Mouse (Mus musculus) lung, postnatal 0 days (tissue): ENCODE data around the gene Prss8. TPM values are rescaled to one million over a fixed set of nuclear protein-coding genes. Genes with fewer than 3 reads are reported as not detected.

ENCODE experiments used
- ATAC-seq: fragments of 200-750 bp; cut with Nextera tagmentation; 2 replicates; pipeline ENCODE4 v1.8.0; 2017; ENCODE audit warnings: moderate library complexity
- DNase-seq: peaks from one replicate; pipeline ENCODE4 v3.0.0-alpha.2; 2016; ENCODE audit warnings: low spot score
- H3K27ac ChIP-seq: fragments of 300-500 bp; sonication (generic); 2 replicates; pipeline ENCODE4 v1.5.1; 2014; ENCODE audit warnings: antibody characterized with exemption, mild to moderate bottlenecking, low read length, mixed read lengths
- H3K27me3 ChIP-seq: fragments of 300-500 bp; sonication (generic); replicated peaks from 2 replicates; pipeline ENCODE4 v1.6.1; 2014; ENCODE audit warnings: low read length, mixed read lengths; ENCODE audit not compliant: insufficient read depth
- H3K36me3 ChIP-seq: fragments of 300-500 bp; sonication (generic); 2 replicates; pipeline ENCODE4 v1.6.1; 2014; ENCODE audit warnings: low read length, mixed read lengths; ENCODE audit not compliant: insufficient read depth
- H3K4me1 ChIP-seq: fragments of 300-500 bp; sonication (generic); 2 replicates; pipeline ENCODE4 v1.6.1; 2014; ENCODE audit warnings: antibody characterized with exemption, low read depth, low read length, mixed read lengths; ENCODE audit not compliant: insufficient read depth
- H3K4me2 ChIP-seq: fragments of 300-500 bp; sonication (generic); replicated peaks from 2 replicates; pipeline ENCODE4 v1.6.1; 2014; ENCODE audit warnings: low read depth, mild to moderate bottlenecking, low read length, moderate library complexity, mixed read lengths
- H3K4me3 ChIP-seq: fragments of 300-500 bp; sonication (generic); 2 replicates; pipeline ENCODE4 v1.5.1; 2014; ENCODE audit warnings: low read depth, low read length
- H3K9ac ChIP-seq: fragments of 300-500 bp; sonication (generic); replicated peaks from 2 replicates; pipeline ENCODE4 v1.6.1; 2014; ENCODE audit warnings: low read depth, mild to moderate bottlenecking
- H3K9me3 ChIP-seq: fragments of 300-500 bp; sonication (generic); 2 replicates; pipeline ENCODE4 v1.6.1; 2016; ENCODE audit warnings: low read length, mixed read lengths
- CTCF ChIP-seq: IDR thresholded peaks from 2 replicates; pipeline ENCODE4 v1.5.1; 2016; ENCODE audit warnings: antibody characterized with exemption, mild to moderate bottlenecking
- EP300 ChIP-seq: IDR thresholded peaks from 2 replicates; pipeline ENCODE4 v1.6.1; 2016; ENCODE audit warnings: antibody characterized with exemption, mild to moderate bottlenecking, control low read depth
- WGBS: fragments of 180-500 bp; shearing (Covaris S2); extraction: QIAGEN DNeasy Blood & Tissue Kit; methylation state at CpG from one replicate; pipeline ENCODE4 v1.1.7; 2014; 5-methylcytosine and 5-hydroxymethylcytosine counted together
- polyA plus RNA-seq: library from polyadenylated mRNA; unstranded; fragments of >200 nt; fragmentation: Nextera tagmentation; extraction: Ambion mirVana; gene quantifications from 2 replicates; pipeline ENCODE4 v1.2.1, GENCODE M21; 2015

The Prss8 gene
- polyA plus RNA-seq, 1 experiment from 2014 or later: 152 TPM

DNA sequence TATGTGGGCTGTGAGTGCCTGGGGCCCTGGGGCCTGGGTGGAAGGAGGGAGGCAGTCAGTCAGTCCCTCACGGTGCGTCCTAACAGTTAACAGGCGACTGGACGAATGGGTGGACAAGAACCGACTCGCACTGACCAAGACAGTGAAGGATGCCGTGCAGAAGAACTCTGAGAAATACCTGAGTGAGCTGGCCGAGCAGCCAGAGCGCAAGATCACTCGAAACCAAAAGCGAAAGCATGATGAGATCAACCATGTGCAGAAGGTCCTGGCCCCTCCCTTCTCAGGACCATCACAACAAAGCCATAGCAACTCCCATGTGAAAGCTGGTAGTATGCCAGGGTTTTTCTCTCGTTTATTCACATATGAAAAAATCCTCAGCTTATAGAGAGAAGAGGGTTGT is 14.6 kb downstream of the Prss8 start:
- Histone ChIP-seq H3K9ac (no peak overlapping the region), H3K27ac (no peak overlapping the region), H3K36me3 (peaks cover 14% of the 10 kb centered on the region; the same call in 1 of the 2 replicates), H3K4me2 (no peak overlapping the region), H3K9me3 (no peaks in the 10 kb centered on the region), H3K4me1 (0 out of 2 replicates have a peak, but pooled peaks cover 6% of the 10 kb centered on the region), H3K27me3 (no peaks in the 10 kb centered on the region), H3K4me3 (no peak overlapping the region)
- TF ChIP-seq CTCF (no peak), EP300 (no peak)
- WGBS: 91% methylated on average over 12 of the region's 12 CpGs
- ATAC-seq: no peak
- DNase-seq: no peak

DNA sequence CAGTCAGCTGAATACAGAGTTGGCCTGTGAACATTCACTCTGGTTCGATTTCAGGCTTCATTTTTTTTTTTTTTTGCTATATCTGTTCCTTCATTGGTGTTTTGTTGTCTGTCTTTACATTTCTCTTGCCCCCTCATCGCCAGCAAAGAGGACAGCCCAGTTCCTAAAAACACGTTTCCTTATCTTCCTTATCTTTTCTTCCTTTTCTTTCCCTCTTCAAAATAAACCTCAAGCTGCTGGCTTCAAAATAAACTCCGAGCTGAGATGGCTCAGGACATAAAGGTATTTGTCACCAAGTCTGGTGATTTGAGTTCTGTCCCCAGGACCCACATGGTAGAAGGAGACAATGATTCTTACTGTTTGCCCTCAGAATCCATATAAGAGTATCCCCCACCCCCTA is 17.0 kb downstream of the Prss8 start:
- DNase-seq (no peak), ATAC-seq (no peak)
- H3K4me1 ChIP-seq: 0 out of 2 replicates have a peak, but pooled peaks cover 6% of the 10 kb centered on the region
- H3K36me3 ChIP-seq: peaks cover 23% of the 10 kb centered on the region
- 16% methylated on average over 4 of the region's 4 CpGs for WGBS
- peak overlapping the region; percentile 71; the same call in 1 of the 2 replicates for H3K9ac ChIP-seq
- TF ChIP-seq CTCF: no peak
- no peak for TF ChIP-seq EP300
- peak overlapping the region; percentile 90; the same call in 1 of the 2 replicates for H3K27ac ChIP-seq
- peak overlapping the region; percentile 62 for H3K4me2 ChIP-seq
- no peaks in the 10 kb centered on the region for H3K9me3 ChIP-seq
- peak overlapping the region; percentile 95 for H3K4me3 ChIP-seq
- H3K27me3 ChIP-seq: no peaks in the 10 kb centered on the region

DNA sequence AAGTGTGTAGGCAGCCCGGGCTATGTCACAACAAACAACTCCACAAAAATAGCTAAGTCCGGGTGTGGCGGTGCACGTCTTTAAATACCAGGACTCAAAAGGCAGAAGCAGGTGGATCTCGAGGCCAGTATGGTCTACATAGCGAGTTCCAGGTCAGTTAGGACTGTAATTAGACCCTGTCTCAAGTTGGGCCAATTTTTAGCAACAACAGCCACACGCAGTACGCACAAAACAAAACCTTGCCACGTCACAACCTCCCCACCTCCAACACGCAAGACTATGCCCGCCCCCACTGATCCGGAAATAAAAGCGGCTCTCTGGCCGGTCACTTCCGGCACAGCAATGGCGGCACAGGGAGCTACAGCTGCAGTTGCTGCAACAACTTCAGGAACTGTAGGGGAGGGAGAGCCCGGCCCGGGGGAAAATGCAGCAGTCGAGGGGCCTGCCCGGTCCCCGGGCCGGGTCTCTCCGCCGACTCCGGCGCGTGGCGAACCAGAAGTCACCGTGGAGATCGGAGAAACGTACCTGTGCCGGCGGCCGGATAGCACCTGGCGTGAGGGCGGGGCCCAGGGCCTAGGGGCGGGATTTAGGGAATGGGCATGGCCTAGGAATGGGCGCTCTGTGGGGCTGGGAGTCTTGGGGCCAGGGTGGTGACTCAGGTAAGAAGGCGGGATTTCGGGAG is 17.6 kb downstream of the Prss8 start, which contains the start of gene Kat8:
Gene Kat8, plus strand, starts transcription at position 327 of the 682 bp plus-strand sequence.
- H3K9ac ChIP-seq: peak within 1 kb of the TSS; percentile 71
- H3K27ac ChIP-seq: peak within 1 kb of the TSS; percentile 90
- H3K36me3 ChIP-seq: peaks cover 24% of the 10 kb centered on the region
- H3K4me1 ChIP-seq: 0 out of 2 replicates have a peak, but pooled peaks cover 6% of the 10 kb centered on the region
- H3K9me3 ChIP-seq: no peaks in the 10 kb centered on the region
- peak within 1 kb of the TSS; percentile 62 for H3K4me2 ChIP-seq
- TF ChIP-seq EP300 (no peak), CTCF (no peak)
- under 1% methylated on average over 40 of the region's 40 CpGs for WGBS
- H3K27me3 ChIP-seq: no peaks in the 10 kb centered on the region
- ATAC-seq (peak; percentile 98), DNase-seq (peak; percentile 97)
- H3K4me3 ChIP-seq: peak within 1 kb of the TSS; percentile 95

DNA sequence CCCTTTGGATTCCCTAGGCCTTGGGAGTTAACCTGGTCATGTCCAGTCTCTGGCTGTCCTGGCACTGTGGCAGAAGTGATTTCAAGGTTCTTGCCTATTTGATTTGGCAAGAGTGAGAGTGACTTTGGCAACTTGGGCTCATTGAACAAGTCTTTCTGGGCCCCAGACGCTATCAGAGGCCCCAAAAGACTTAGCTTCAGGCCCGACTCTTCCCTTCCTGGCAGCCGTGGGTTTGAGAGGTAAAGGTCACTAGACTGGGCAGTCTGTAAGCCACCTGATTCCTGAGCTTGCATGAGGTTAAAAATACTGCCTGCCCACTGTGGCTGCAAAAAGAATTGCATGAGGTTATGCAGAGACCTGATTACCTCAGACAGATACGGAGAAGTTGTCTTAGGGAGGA is 21.2 kb downstream of the Prss8 start:
- Histone ChIP-seq H3K27me3 (no peaks in the 10 kb centered on the region), H3K4me1 (0 out of 2 replicates have a peak, but pooled peaks cover 9% of the 10 kb centered on the region), H3K4me3 (no peak overlapping the region), H3K9me3 (no peaks in the 10 kb centered on the region), H3K36me3 (peaks cover 12% of the 10 kb centered on the region), H3K9ac (no peak overlapping the region), H3K27ac (no peak overlapping the region), H3K4me2 (no peak overlapping the region)
- ATAC-seq (no peak), DNase-seq (no peak)
- WGBS: 81% methylated on average over 4 of the region's 4 CpGs
- no peak for TF ChIP-seq EP300
- TF ChIP-seq CTCF: no peak

DNA sequence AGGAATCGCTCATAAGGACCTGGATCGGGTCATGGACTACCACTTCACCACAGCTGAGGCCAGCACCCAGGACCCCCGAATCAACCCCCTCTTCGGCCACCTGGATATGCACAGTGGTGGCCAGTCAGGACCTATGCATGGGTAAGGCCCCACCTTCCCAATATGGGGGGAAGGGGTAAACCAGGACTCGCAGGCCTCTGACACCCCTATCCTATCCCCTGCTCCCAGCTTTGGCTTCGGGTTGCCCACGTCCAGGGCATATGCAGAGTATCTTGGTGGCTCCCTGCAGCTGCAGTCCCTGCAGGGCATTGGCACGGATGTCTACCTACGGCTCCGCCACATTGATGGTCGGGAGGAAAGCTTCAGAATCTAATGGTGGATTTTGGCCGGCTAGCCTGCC is 22.0 kb downstream of the Prss8 start:
- DNase-seq (no peak), ATAC-seq (no peak)
- Histone ChIP-seq H3K27ac (no peak overlapping the region), H3K4me2 (no peak overlapping the region), H3K9ac (no peak overlapping the region), H3K36me3 (peaks cover 12% of the 10 kb centered on the region), H3K9me3 (no peaks in the 10 kb centered on the region), H3K4me1 (0 out of 2 replicates have a peak, but pooled peaks cover 6% of the 10 kb centered on the region), H3K4me3 (no peak overlapping the region), H3K27me3 (no peaks in the 10 kb centered on the region)
- TF ChIP-seq EP300: no peak
- TF ChIP-seq CTCF: no peak
- 92% methylated on average over 12 of the region's 12 CpGs for WGBS

DNA sequence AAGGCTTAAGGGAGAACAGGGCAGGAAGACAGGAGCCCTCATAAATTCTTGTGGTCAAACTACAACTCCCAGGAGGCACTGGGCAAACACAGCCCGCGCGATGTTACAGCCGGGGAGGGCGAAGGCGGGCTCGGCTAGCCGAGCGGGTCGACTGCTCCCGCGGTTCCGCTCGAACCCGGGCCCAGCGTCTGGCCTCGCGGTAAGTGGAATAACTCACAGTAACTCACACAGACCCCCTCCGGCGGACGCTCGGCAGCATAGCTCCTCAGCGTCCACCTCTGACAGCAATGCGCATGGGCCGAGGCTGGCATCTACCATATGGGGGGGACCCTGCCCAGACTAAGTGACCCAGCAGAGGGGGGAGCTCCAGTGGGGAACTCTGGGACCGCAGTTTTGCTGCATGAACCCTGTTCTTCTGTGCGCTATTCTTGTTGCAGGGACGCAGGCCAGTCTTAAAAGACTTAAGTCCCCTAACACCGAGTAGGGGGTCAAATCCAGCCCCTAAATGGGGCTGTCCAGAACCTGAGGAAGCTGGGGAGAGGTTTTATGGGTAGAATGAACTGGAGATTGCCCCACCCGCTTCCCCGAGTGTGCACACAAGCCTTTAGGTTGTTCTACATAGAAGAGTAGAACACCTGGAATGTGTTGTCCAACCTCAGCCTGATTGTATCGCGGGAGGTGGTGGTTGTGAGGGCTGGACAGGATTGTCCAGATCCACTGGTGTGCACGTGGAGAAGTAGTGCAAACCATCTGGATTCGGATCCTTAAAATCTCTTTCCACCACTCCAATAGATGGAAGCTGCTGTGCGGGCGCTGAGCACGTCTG is 25.7 kb downstream of the Prss8 start, which contains the start of gene Bckdk:
Gene Bckdk, plus strand, starts transcription at position 112 of the 826 bp plus-strand sequence.
- peak within 1 kb of the TSS; percentile 91 for H3K9ac ChIP-seq
- peak within 1 kb of the TSS; percentile 82 for H3K4me2 ChIP-seq
- peak within 1 kb of the TSS; percentile 54 for H3K27ac ChIP-seq
- TF ChIP-seq CTCF (peak; percentile 31; the same call in 1 of the 2 replicates), EP300 (no peak)
- H3K27me3 ChIP-seq: no peaks in the 10 kb centered on the region
- DNase-seq (peak; percentile 90), ATAC-seq (peak; percentile 96)
- peak within 1 kb of the TSS; percentile 72 for H3K4me3 ChIP-seq
- WGBS: 5% methylated on average over 38 of the region's 38 CpGs
- H3K9me3 ChIP-seq: no peaks in the 10 kb centered on the region
- peaks cover 12% of the 10 kb centered on the region for H3K36me3 ChIP-seq
- 0 out of 2 replicates have a peak, but pooled peaks cover 3% of the 10 kb centered on the region for H3K4me1 ChIP-seq
